Mouse (Mus musculus) MEL (cell line): ENCODE results near the gene S1pr4. TPM values are rescaled to one million over a fixed set of nuclear protein-coding genes. Genes with fewer than 3 reads are reported as not detected.

Experiments used
- DNase-seq: peaks from one replicate; pipeline ENCODE4 v3.0.0; 2011; ENCODE audit warnings: low read depth, low spot score
- H3K27ac ChIP-seq: 2 replicates; pipeline ENCODE4 v1.5.1; 2012; ENCODE audit warnings: low read depth, mild to moderate bottlenecking, control low read depth, low read length, moderate library complexity; ENCODE audit not compliant: control insufficient read depth
- H3K27me3 ChIP-seq, 2 experiments: fragments of 150-350 bp in 1 of 2; sonication (generic) in 1 of 2; 2 replicates each; pipeline ENCODE4 v1.6.1; 2012; ENCODE audit warnings: low read length in 2 of 2, mild to moderate bottlenecking in 2 of 2, improper control_type of control experiment in 1 of 2, moderate library complexity in 1 of 2; ENCODE audit not compliant: insufficient read depth in 2 of 2, control insufficient read depth in 1 of 2
- H3K36me3 ChIP-seq, 2 experiments: 2 replicates each; pipeline ENCODE4 v1.6.1; 2012 to 2014; ENCODE audit warnings: low read length in 2 of 2, improper control_type of control experiment in 1 of 2, inconsistent platforms in 1 of 2, mild to moderate bottlenecking in 1 of 2; ENCODE audit not compliant: insufficient read depth in 2 of 2, control insufficient read depth in 1 of 2
- H3K4me1 ChIP-seq, 2 experiments: fragments of 150-350 bp in 1 of 2; sonication (generic) in 1 of 2; 2 replicates each; pipeline ENCODE4 v1.6.1; 2012; ENCODE audit warnings: low read length in 2 of 2, improper control_type of control experiment in 1 of 2, mild to moderate bottlenecking in 1 of 2; ENCODE audit not compliant: insufficient read depth in 2 of 2, control insufficient read depth in 1 of 2
- H3K4me3 ChIP-seq, 2 experiments: fragments of 150-350 bp in 1 of 2; sonication (generic) in 1 of 2; 2 replicates each; pipeline ENCODE4 v1.5.1; 2012; ENCODE audit warnings: low read depth in 2 of 2, low read length in 2 of 2, mild to moderate bottlenecking in 2 of 2, moderate library complexity in 2 of 2, control low read depth in 1 of 2, improper control_type of control experiment in 1 of 2; ENCODE audit not compliant: control insufficient read depth in 1 of 2, insufficient read depth in 1 of 2
- H3K79me2 ChIP-seq: 2 replicates; pipeline ENCODE4 v1.6.1; 2012; ENCODE audit warnings: mild to moderate bottlenecking, low read length, moderate library complexity; ENCODE audit not compliant: control insufficient read depth, poor library complexity, insufficient read depth
- H3K9ac ChIP-seq: 2 replicates; pipeline ENCODE4 v1.6.1; 2012; ENCODE audit warnings: low read depth, mild to moderate bottlenecking, control low read depth, low read length, moderate library complexity; ENCODE audit not compliant: control insufficient read depth, poor library complexity, severe bottlenecking
- H3K9me3 ChIP-seq: fragments of 150-350 bp; sonication (generic); replicated peaks from 2 replicates; pipeline ENCODE4 v1.6.1; 2012; ENCODE audit warnings: mild to moderate bottlenecking, low read length, improper control_type of control experiment, moderate library complexity; ENCODE audit not compliant: insufficient read depth
- BHLHE40 ChIP-seq: IDR thresholded peaks from 2 replicates; pipeline ENCODE4 v1.6.1; 2012; ENCODE audit warnings: low read depth, mild to moderate bottlenecking, inconsistent platforms, low read length, improper control_type of control experiment, borderline replicate concordance
- CHD2 ChIP-seq: IDR thresholded peaks from 2 replicates; pipeline ENCODE4 v1.6.1; 2011; ENCODE audit warnings: low read length, improper control_type of control experiment
- CTCF ChIP-seq, 3 experiments: IDR thresholded peaks in 2 of 3; conservative IDR thresholded peaks in 1 of 3; 2 replicates each; pipeline ENCODE4 v1.5.1; 2011 to 2012; ENCODE audit warnings: low read length in 3 of 3, low read depth in 2 of 3, mild to moderate bottlenecking in 2 of 3, improper control_type of control experiment in 1 of 3, inconsistent platforms in 1 of 3, mixed read lengths in 1 of 3, moderate library complexity in 1 of 3; ENCODE audit not compliant: control insufficient read depth in 1 of 3, insufficient read depth in 1 of 3, poor library complexity in 1 of 3, severe bottlenecking in 1 of 3
- E2F4 ChIP-seq: IDR thresholded peaks from 2 replicates; pipeline ENCODE4 v1.6.1; 2011; ENCODE audit warnings: low read depth, low read length, improper control_type of control experiment, borderline replicate concordance
- ELF1 ChIP-seq: IDR thresholded peaks from 2 replicates; pipeline ENCODE4 v1.6.1; 2014; ENCODE audit warnings: low read depth, mild to moderate bottlenecking, inconsistent platforms, low read length, improper control_type of control experiment, moderate library complexity
- ETS1 ChIP-seq: IDR thresholded peaks from 2 replicates; pipeline ENCODE4 v1.6.1; 2012; ENCODE audit warnings: low read depth, mild to moderate bottlenecking, inconsistent platforms, low read length, improper control_type of control experiment, moderate library complexity
- GABPA ChIP-seq: IDR thresholded peaks from 2 replicates; pipeline ENCODE4 v1.6.1; 2012; ENCODE audit warnings: low read depth, mild to moderate bottlenecking, inconsistent platforms, low read length, improper control_type of control experiment, moderate library complexity
- GATA1 ChIP-seq: IDR thresholded peaks from 2 replicates; pipeline ENCODE4 v1.6.1; 2011; ENCODE audit warnings: low read depth, low read length, improper control_type of control experiment
- HCFC1 ChIP-seq: IDR thresholded peaks from 2 replicates; pipeline ENCODE4 v1.6.1; 2012; ENCODE audit warnings: low read depth, mild to moderate bottlenecking, inconsistent platforms, low read length, improper control_type of control experiment, moderate library complexity
- KAT2A ChIP-seq: conservative IDR thresholded peaks from 2 replicates; pipeline ENCODE4 v1.6.1; 2012; ENCODE audit warnings: low read depth, low read length, improper control_type of control experiment, inconsistent platforms
- MAX ChIP-seq: IDR thresholded peaks from 2 replicates; pipeline ENCODE4 v1.6.1; 2011; ENCODE audit warnings: low read length, improper control_type of control experiment
- MAZ ChIP-seq: IDR thresholded peaks from 2 replicates; pipeline ENCODE4 v1.6.1; 2012; ENCODE audit warnings: low read depth, mild to moderate bottlenecking, inconsistent platforms, low read length, improper control_type of control experiment
- MXI1 ChIP-seq: IDR thresholded peaks from 2 replicates; pipeline ENCODE4 v1.6.1; 2011; ENCODE audit warnings: mild to moderate bottlenecking, low read depth, low read length, improper control_type of control experiment
- MYB ChIP-seq: IDR thresholded peaks from 2 replicates; pipeline ENCODE4 v1.6.1; 2011; ENCODE audit warnings: mild to moderate bottlenecking, low read depth, low read length, improper control_type of control experiment
- MYC ChIP-seq: IDR thresholded peaks from 2 replicates; pipeline ENCODE4 v1.6.1; 2011; ENCODE audit warnings: low read depth, mild to moderate bottlenecking, low read length, improper control_type of control experiment, moderate library complexity
- NELFE ChIP-seq: IDR thresholded peaks from 2 replicates; pipeline ENCODE4 v1.6.1; 2011; ENCODE audit warnings: low read depth, low read length, improper control_type of control experiment
- NRF1 ChIP-seq: IDR thresholded peaks from 2 replicates; pipeline ENCODE4 v1.6.1; 2014; ENCODE audit warnings: low read depth, mild to moderate bottlenecking, inconsistent platforms, low read length, improper control_type of control experiment, moderate library complexity; ENCODE audit not compliant: poor library complexity, insufficient read depth, severe bottlenecking
- POLR2A ChIP-seq, 2 experiments: IDR thresholded peaks; 2 replicates each; pipeline ENCODE4 v1.6.1; 2011 to 2012; ENCODE audit warnings: low read length in 2 of 2, mild to moderate bottlenecking in 2 of 2, control low read depth in 1 of 2, improper control_type of control experiment in 1 of 2, low read depth in 1 of 2, moderate library complexity in 1 of 2; ENCODE audit not compliant: control insufficient read depth in 1 of 2, insufficient read depth in 1 of 2, poor library complexity in 1 of 2
- POLR2AphosphoS2 ChIP-seq: IDR thresholded peaks from 2 replicates; pipeline ENCODE4 v1.6.1; 2011; ENCODE audit warnings: low read length, improper control_type of control experiment
- POLR2AphosphoS5 ChIP-seq: IDR thresholded peaks from 2 replicates; pipeline ENCODE4 v1.6.1; 2012; ENCODE audit warnings: low read depth, borderline replicate concordance, mild to moderate bottlenecking, inconsistent platforms, low read length, moderate library complexity, mixed read lengths
- RAD21 ChIP-seq: IDR thresholded peaks from 2 replicates; pipeline ENCODE4 v1.6.1; 2011; ENCODE audit warnings: mild to moderate bottlenecking, low read depth, low read length, improper control_type of control experiment
- SIN3A ChIP-seq: IDR thresholded peaks from 2 replicates; pipeline ENCODE4 v1.6.1; 2012; ENCODE audit warnings: low read length, improper control_type of control experiment, inconsistent platforms
- SMC3 ChIP-seq: IDR thresholded peaks from 2 replicates; pipeline ENCODE4 v1.6.1; 2011; ENCODE audit warnings: low read depth, low read length, improper control_type of control experiment
- TBP ChIP-seq: IDR thresholded peaks from 2 replicates; pipeline ENCODE4 v1.8.0; 2011; ENCODE audit warnings: low read depth, low read length, improper control_type of control experiment
- USF1 ChIP-seq: IDR thresholded peaks from 2 replicates; pipeline ENCODE4 v1.6.1; 2014; ENCODE audit warnings: low read depth, mild to moderate bottlenecking, inconsistent platforms, low read length, improper control_type of control experiment, moderate library complexity
- USF2 ChIP-seq, 2 experiments: IDR thresholded peaks; 2 replicates each; pipeline ENCODE4 v1.6.1; 2011 to 2012; ENCODE audit warnings: improper control_type of control experiment in 2 of 2, low read length in 2 of 2, borderline replicate concordance in 1 of 2, inconsistent platforms in 1 of 2, low read depth in 1 of 2, mild to moderate bottlenecking in 1 of 2; ENCODE audit not compliant: insufficient read depth in 1 of 2
- ZC3H11A ChIP-seq: IDR thresholded peaks from 2 replicates; pipeline ENCODE4 v1.6.1; 2012; ENCODE audit warnings: low read depth, mild to moderate bottlenecking, inconsistent platforms, low read length, improper control_type of control experiment
- polyA plus RNA-seq, 2 experiments: library from polyadenylated mRNA; stranded (reverse) in 1 of 2; unstranded in 1 of 2; fragments of >175 nt in 1 of 2; fragments of >200 nt in 1 of 2; gene quantifications; 2 replicates each; pipeline versions ENCODE4 v1.2.1 to v1.2.4; 2012; ENCODE audit warnings: low replicate concordance in 2 of 2, low read depth in 1 of 2; ENCODE audit not compliant: insufficient read length in 2 of 2, insufficient read depth in 1 of 2, missing spikeins in 1 of 2
- total RNA-seq: library from RNA; depleted of rRNA; stranded (reverse); fragments of 300-350 nt; gene quantifications from 2 replicates; pipeline ENCODE4 v1.2.3, GENCODE M21; 2012

S1pr4 gene
- total and polyA plus RNA-seq, 3 experiments: 1.6 to 2.1 TPM; not detected in 1

DNA sequence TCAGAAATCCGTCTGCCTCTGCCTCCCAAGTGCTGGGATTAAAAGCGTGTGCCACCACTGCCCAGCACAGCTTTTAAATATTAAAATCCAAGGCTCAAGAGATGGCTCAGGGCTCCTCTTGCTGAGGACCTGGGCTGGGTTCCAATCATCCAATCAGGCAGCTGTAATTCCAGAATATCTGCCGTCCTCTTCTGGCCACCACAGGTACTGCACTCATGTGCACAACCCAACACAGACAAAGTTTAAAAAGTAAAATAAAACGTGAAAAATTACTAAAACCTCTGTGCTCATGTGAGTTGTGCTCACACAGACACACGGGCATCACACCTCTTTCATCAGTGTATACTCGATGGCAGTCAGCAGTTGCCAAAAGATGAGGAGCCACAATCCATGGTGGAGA, 36.8 kb upstream of the S1pr4 start (continued):
- TF ChIP-seq ZC3H11A (peak; percentile 45), POLR2A (IDR thresholded peaks at IDR 0.05; ENCODE audit: control insufficient read depth in 1 of 2, insufficient read depth in 1 of 2, low read depth in 1 of 2, low read length in 2 of 2, poor library complexity in 1 of 2) (no peak), GABPA (no peak), MXI1 (no peak), SMC3 (peak; percentile 62), NELFE (no peak), USF1 (no peak), HCFC1 (no peak), NRF1 (no peak), MAZ (no peak), KAT2A (no peak), ELF1 (no peak), POLR2AphosphoS5 (no peak), E2F4 (no peak), POLR2AphosphoS2 (no peak), ETS1 (no peak), MAX (no peak), CHD2 (no peak), GATA1 (no peak)

DNA sequence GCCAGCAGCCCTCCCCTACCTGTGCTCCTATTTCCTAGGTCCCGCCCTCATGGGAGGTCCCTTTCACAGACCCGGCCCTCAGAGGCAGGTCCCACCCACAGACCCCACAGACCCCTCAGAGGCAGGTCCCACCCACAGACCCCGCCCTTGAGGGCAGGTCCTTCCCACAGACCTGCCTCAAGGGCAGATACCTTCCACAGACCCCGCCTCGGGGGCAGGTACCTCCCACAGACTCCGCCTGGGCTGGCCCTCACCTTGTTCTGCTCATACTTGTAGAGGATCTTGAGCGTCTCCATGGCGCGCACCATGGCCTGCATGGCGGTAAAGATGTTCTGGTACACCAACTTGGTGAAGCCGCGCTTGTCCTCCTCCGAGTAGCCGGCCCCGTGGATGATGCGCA, 34.9 kb upstream of the S1pr4 start:
- H3K4me3 ChIP-seq: no peak overlapping the region
- H3K79me2 ChIP-seq: peaks cover 20% of the 10 kb centered on the region
- no peaks in the 10 kb centered on the region for H3K4me1 ChIP-seq
- H3K9me3 ChIP-seq: no peaks in the 10 kb centered on the region
- no peak overlapping the region for H3K9ac ChIP-seq
- peaks cover 0 to 1% of the 10 kb centered on the region in 2 experiments; a peak in 2 of 4 replicates for H3K36me3 ChIP-seq
- no peaks in the 10 kb centered on the region for H3K27me3 ChIP-seq
- no peak overlapping the region for H3K27ac ChIP-seq
- no peak for TF ChIP-seq MYC
- TF ChIP-seq MYB: no peak
- TF ChIP-seq KAT2A: no peak
- no peak for DNase-seq

DNA sequence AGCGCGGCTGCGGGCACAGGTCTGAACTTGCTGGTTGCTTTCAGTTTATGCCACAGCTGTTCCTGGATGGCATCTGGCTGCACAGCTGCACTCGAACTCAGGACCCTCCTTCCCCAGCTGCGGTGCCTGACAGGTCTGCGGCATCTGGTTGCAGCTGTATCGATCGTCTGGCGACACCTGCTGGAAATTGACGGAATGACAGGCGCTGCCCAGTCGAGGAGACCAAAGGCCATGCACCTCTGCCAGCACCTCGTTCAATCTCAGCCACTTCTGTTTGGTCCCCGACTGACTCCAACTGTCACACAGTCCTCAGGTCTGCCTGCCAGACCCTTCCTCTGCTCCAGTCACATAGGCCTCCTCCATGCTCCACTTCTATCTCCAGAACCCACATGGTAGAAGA, 26.8 kb upstream of the S1pr4 start:
- TF ChIP-seq MYB (no peak), SIN3A (peak; percentile 75), E2F4 (no peak), TBP (no peak), ZC3H11A (peak; percentile 93), MAZ (no peak), ELF1 (no peak), MAX (no peak), RAD21 (peak; percentile 97), ETS1 (no peak), POLR2AphosphoS5 (no peak), BHLHE40 (0 out of 2 replicates have a peak, but pooled peaks have one; percentile 11), USF2 (IDR thresholded peaks at IDR 0.05; ENCODE audit: borderline replicate concordance in 1 of 2, insufficient read depth in 1 of 2, low read depth in 1 of 2, low read length in 2 of 2) (no peak), CTCF (IDR thresholded peaks at IDR 0.05 in 2 of 3, conservative IDR thresholded peaks at IDR 0.05 in 1 of 3; ENCODE audit: control insufficient read depth in 1 of 3, insufficient read depth in 1 of 3, low read depth in 2 of 3, low read length in 3 of 3, poor library complexity in 1 of 3, severe bottlenecking in 1 of 3) (peak; percentile 96 to 100 (median 97)), SMC3 (peak; percentile 91)
- DNase-seq: peak; percentile 82
- Histone ChIP-seq H3K4me3 (no peak overlapping the region), H3K27me3 (no peaks in the 10 kb centered on the region), H3K36me3 (peaks cover 0 to 5% of the 10 kb centered on the region in 2 experiments; a peak in 2 of 4 replicates), H3K9me3 (no peaks in the 10 kb centered on the region), H3K27ac (no peak overlapping the region), H3K4me1 (peaks cover 0 to 16% of the 10 kb centered on the region in 2 experiments; a peak in 3 of 4 replicates), H3K9ac (no peak overlapping the region), H3K79me2 (peaks cover 11% of the 10 kb centered on the region)
